ENCODE assay signal across 8 mouse cellular contexts in the genomic region with DNA sequence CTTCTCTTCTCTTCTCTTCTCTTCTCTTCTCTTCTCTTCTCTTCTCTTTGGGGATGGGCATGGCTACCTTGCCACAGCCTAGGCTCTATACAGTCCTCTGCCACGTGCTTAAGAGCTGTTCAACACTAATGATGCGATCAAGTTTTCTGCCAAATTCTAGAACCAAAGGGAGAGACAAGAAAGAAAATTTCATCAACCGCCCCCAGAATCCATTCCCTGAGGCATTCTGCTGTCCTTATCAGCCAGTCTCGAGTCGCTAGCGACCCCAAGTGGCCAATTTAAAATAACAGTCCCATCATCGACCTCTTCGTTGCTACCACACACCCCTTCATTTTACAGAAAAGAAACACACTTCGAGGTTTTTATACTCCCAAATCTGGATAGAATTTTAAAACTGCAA.
DNase-seq lines count a peak whose midpoint lies in the region; ATAC-seq and TF ChIP-seq lines count a peak whose summit lies in the region.

No protein-coding gene starts in this region.

- no peak overlapping the region for H3K4me3 ChIP-seq in MEL (ENCODE audit: control insufficient read depth in 1 of 2, insufficient read depth in 1 of 2, low read depth in 2 of 2, low read length in 2 of 2)
- H3K4me3 ChIP-seq in forebrain, embryonic 15.5 days, result peak overlapping the region; percentile 25; the same call in 1 of the 2 replicates
- H3K4me3 ChIP-seq in liver, embryonic 13.5 days (replicated peaks), result no peak overlapping the region
- H3K4me3 ChIP-seq in neural tube, embryonic 15.5 days (replicated peaks), result peak overlapping the region; percentile 31

- intact Hi-C loops in heart, postnatal 10 days (cut with DNase I), result loop anchor here (1.0 to 5.0 kb wide), 4 partner anchors 124 to 974 kb away; no protein-coding TSS in a partner anchor

- no peak overlapping the region; the same call in 1 of the 2 replicates for H3K9ac ChIP-seq in MEL (ENCODE audit: control insufficient read depth, low read depth, low read length, poor library complexity, severe bottlenecking)
- H3K9ac ChIP-seq in forebrain, embryonic 15.5 days (replicated peaks), result no peak overlapping the region
- no peak overlapping the region for H3K9ac ChIP-seq in liver, embryonic 13.5 days
- 0 out of 2 replicates have a peak overlapping the region, but pooled peaks have one; percentile 40 for H3K9ac ChIP-seq in neural tube, embryonic 15.5 days (replicated peaks)

- TF ChIP-seq RAD21 in MEL (IDR thresholded peaks at IDR 0.05; ENCODE audit: low read depth, low read length), result peak; percentile 97

- no peaks in the 10 kb centered on the region for H3K9me3 ChIP-seq in MEL (replicated peaks; ENCODE audit: insufficient read depth, low read length)
- no peaks in the 10 kb centered on the region for H3K9me3 ChIP-seq in forebrain, embryonic 15.5 days
- H3K9me3 ChIP-seq in liver, embryonic 13.5 days (replicated peaks), result no peaks in the 10 kb centered on the region
- H3K9me3 ChIP-seq in neural tube, embryonic 15.5 days (replicated peaks), result no peaks in the 10 kb centered on the region

- H3K4me1 ChIP-seq in MEL (ENCODE audit: control insufficient read depth in 1 of 2, insufficient read depth in 2 of 2, low read length in 2 of 2), result peaks cover 0 to 2% of the 10 kb centered on the region in 2 experiments; a peak in 1 of 4 replicates
- peaks cover 12% of the 10 kb centered on the region for H3K4me1 ChIP-seq in forebrain, embryonic 15.5 days
- H3K4me1 ChIP-seq in liver, embryonic 13.5 days (replicated peaks), result no peaks in the 10 kb centered on the region
- H3K4me1 ChIP-seq in neural tube, embryonic 15.5 days, result peaks cover 15% of the 10 kb centered on the region

- no peaks in the 10 kb centered on the region for H3K79me2 ChIP-seq in MEL (ENCODE audit: control insufficient read depth, insufficient read depth, low read length, poor library complexity)

- no peak overlapping the region for H3K27ac ChIP-seq in MEL (ENCODE audit: control insufficient read depth, low read depth, low read length)
- peak overlapping the region; percentile 70 for H3K27ac ChIP-seq in forebrain, embryonic 15.5 days (replicated peaks)
- H3K27ac ChIP-seq in liver, embryonic 13.5 days, result no peak overlapping the region
- peak overlapping the region; percentile 54; the same call in 1 of the 2 replicates for H3K27ac ChIP-seq in neural tube, embryonic 15.5 days (replicated peaks)

- peaks cover 0 to 7% of the 10 kb centered on the region in 2 experiments; a peak in 2 of 4 replicates for H3K36me3 ChIP-seq in MEL (ENCODE audit: control insufficient read depth in 1 of 2, insufficient read depth in 2 of 2, low read length in 2 of 2)
- H3K36me3 ChIP-seq in forebrain, embryonic 15.5 days, result no peaks in the 10 kb centered on the region
- H3K36me3 ChIP-seq in liver, embryonic 13.5 days, result no peaks in the 10 kb centered on the region
- no peaks in the 10 kb centered on the region for H3K36me3 ChIP-seq in neural tube, embryonic 15.5 days

- H3K4me2 ChIP-seq in forebrain, embryonic 15.5 days (replicated peaks), result peak overlapping the region; percentile 49
- no peak overlapping the region for H3K4me2 ChIP-seq in liver, embryonic 13.5 days
- H3K4me2 ChIP-seq in neural tube, embryonic 15.5 days, result peak overlapping the region; percentile 63

- TF ChIP-seq POLR2A in MEL (IDR thresholded peaks at IDR 0.05; ENCODE audit: control insufficient read depth in 1 of 2, insufficient read depth in 1 of 2, low read depth in 1 of 2, low read length in 2 of 2, poor library complexity in 1 of 2), result no peak

- no peaks in the 10 kb centered on the region for H3K27me3 ChIP-seq in MEL (ENCODE audit: control insufficient read depth in 1 of 2, insufficient read depth in 2 of 2, low read length in 2 of 2)
- no peaks in the 10 kb centered on the region for H3K27me3 ChIP-seq in forebrain, embryonic 15.5 days
- no peaks in the 10 kb centered on the region for H3K27me3 ChIP-seq in liver, embryonic 13.5 days
- no peaks in the 10 kb centered on the region for H3K27me3 ChIP-seq in neural tube, embryonic 15.5 days (replicated peaks)

- TF ChIP-seq CTCF in MEL (IDR thresholded peaks at IDR 0.05 in 2 of 3, conservative IDR thresholded peaks at IDR 0.05 in 1 of 3; ENCODE audit: control insufficient read depth in 1 of 3, insufficient read depth in 1 of 3, low read depth in 2 of 3, low read length in 3 of 3, poor library complexity in 1 of 3, severe bottlenecking in 1 of 3), result peak; percentile 63 to 92 (median 89)

- peak; percentile 91 for ATAC-seq in forebrain, embryonic 15.5 days (replicated peaks)
- no peak for ATAC-seq in liver, embryonic 13.5 days (ENCODE audit: low read depth)
- ATAC-seq in neural tube, embryonic 15.5 days (ENCODE audit: low FRiP score), result peak; percentile 82

- DNase-seq in MEL (ENCODE audit: low read depth, low spot score), result peak; percentile 87
- peak; percentile 20 for DNase-seq in cerebellum, adult 11 months
- peak; percentile 86 to 91 for DNase-seq in heart, postnatal 10 days
- peak; percentile 89 to 91 for DNase-seq in kidney, postnatal 4 days
- DNase-seq in liver, embryonic 13.5 days, result peak; percentile 2
- peak; percentile 67 for DNase-seq in urinary bladder, postnatal 25 days (ENCODE audit: low spot score)

- TF ChIP-seq EP300 in MEL (IDR thresholded peaks at IDR 0.05; ENCODE audit: low read depth in 1 of 2, low read length in 2 of 2), result no peak

- WGBS in forebrain, embryonic 15.5 days, result under 1% methylated on average over 9 of the region's 9 CpGs
- under 1% methylated on average over 9 of the region's 9 CpGs for WGBS in liver, embryonic 13.5 days (ENCODE audit: insufficient replicate concordance)
- WGBS in neural tube, embryonic 15.5 days, result under 1% methylated on average over 9 of the region's 9 CpGs

TF ChIP-seq in MEL, 35 proteins besides CTCF, POLR2A, EP300 and RAD21:
- TF ChIP-seq ZMIZ1 (IDR thresholded peaks at IDR 0.05; ENCODE audit: low read depth, low read length) (no peak), MAFK (IDR thresholded peaks at IDR 0.05; ENCODE audit: borderline replicate concordance, low read depth, low read length) (no peak), KAT2A (conservative IDR thresholded peaks at IDR 0.05; ENCODE audit: low read depth, low read length) (no peak), JUND (IDR thresholded peaks at IDR 0.05; ENCODE audit: low read depth, low read length) (no peak), POLR2AphosphoS5 (IDR thresholded peaks at IDR 0.05; ENCODE audit: borderline replicate concordance, low read depth, low read length) (no peak), BHLHE40 (IDR thresholded peaks at IDR 0.05; ENCODE audit: borderline replicate concordance, low read depth, low read length) (no peak), SMC3 (IDR thresholded peaks at IDR 0.05; ENCODE audit: low read depth, low read length) (peak; percentile 94), TCF12 (IDR thresholded peaks at IDR 0.05; ENCODE audit: low read depth, low read length) (no peak), GABPA (IDR thresholded peaks at IDR 0.05; ENCODE audit: low read depth, low read length) (no peak), TBP (IDR thresholded peaks at IDR 0.05; ENCODE audit: low read depth, low read length) (no peak), GATA1 (IDR thresholded peaks at IDR 0.05; ENCODE audit: low read depth, low read length) (peak; percentile 86), ELF1 (IDR thresholded peaks at IDR 0.05; ENCODE audit: low read depth, low read length) (no peak), SIN3A (IDR thresholded peaks at IDR 0.05; ENCODE audit: low read length) (no peak), UBTF (IDR thresholded peaks at IDR 0.05; ENCODE audit: borderline replicate concordance, insufficient read depth, low read depth, low read length) (no peak), ZC3H11A (IDR thresholded peaks at IDR 0.05; ENCODE audit: low read depth, low read length) (peak; percentile 93), MAX (IDR thresholded peaks at IDR 0.05; ENCODE audit: low read length) (0 out of 2 replicates have a peak, but pooled peaks have one; percentile 25), HCFC1 (IDR thresholded peaks at IDR 0.05; ENCODE audit: low read depth, low read length) (no peak), ETS1 (IDR thresholded peaks at IDR 0.05; ENCODE audit: low read depth, low read length) (no peak), ZNF384 (IDR thresholded peaks at IDR 0.05; ENCODE audit: low read depth, low read length) (no peak), USF1 (IDR thresholded peaks at IDR 0.05; ENCODE audit: low read depth, low read length) (no peak), CHD1 (IDR thresholded peaks at IDR 0.05; ENCODE audit: low read depth, low read length) (no peak), MAZ (IDR thresholded peaks at IDR 0.05; ENCODE audit: low read depth, low read length) (no peak), USF2 (IDR thresholded peaks at IDR 0.05; ENCODE audit: borderline replicate concordance in 1 of 2, insufficient read depth in 1 of 2, low read depth in 1 of 2, low read length in 2 of 2) (no peak), CHD2 (IDR thresholded peaks at IDR 0.05; ENCODE audit: low read length) (no peak), RCOR1 (IDR thresholded peaks at IDR 0.05; ENCODE audit: low read depth, low read length) (no peak), ZKSCAN1 (IDR thresholded peaks at IDR 0.05; ENCODE audit: low read depth, low read length) (no peak), NRF1 (IDR thresholded peaks at IDR 0.05; ENCODE audit: insufficient read depth, low read depth, low read length, poor library complexity, severe bottlenecking) (no peak), MYC (IDR thresholded peaks at IDR 0.05; ENCODE audit: low read depth, low read length) (no peak), NELFE (IDR thresholded peaks at IDR 0.05; ENCODE audit: low read depth, low read length) (no peak), MXI1 (IDR thresholded peaks at IDR 0.05; ENCODE audit: low read depth, low read length) (no peak), TAL1 (IDR thresholded peaks at IDR 0.05; ENCODE audit: low read length) (no peak), MYB (IDR thresholded peaks at IDR 0.05; ENCODE audit: low read depth, low read length) (no peak), E2F4 (IDR thresholded peaks at IDR 0.05; ENCODE audit: borderline replicate concordance, low read depth, low read length) (no peak), MEF2A (IDR thresholded peaks at IDR 0.05; ENCODE audit: extremely low read depth, insufficient replicate concordance, low read depth, low read length, poor library complexity, severe bottlenecking) (no peak), POLR2AphosphoS2 (IDR thresholded peaks at IDR 0.05; ENCODE audit: low read length) (no peak)

Comparison
In these comparisons a context has a peak if more than half of its experiments do, and no peak if none do; other contexts are left out.
1. DNase-seq: peak in every context shown above with its lines; median percentile 90 in kidney, postnatal 4 days; 88 in heart, postnatal 10 days; 87 in MEL; 67 in urinary bladder, postnatal 25 days; 20 in cerebellum, adult 11 months; 2 in liver, embryonic 13.5 days.
2. H3K27ac ChIP-seq: peak in forebrain, embryonic 15.5 days (single experiment) and neural tube, embryonic 15.5 days (single experiment); none in MEL (single experiment) and liver, embryonic 13.5 days (single experiment).
3. H3K4me3 ChIP-seq: peak in forebrain, embryonic 15.5 days (single experiment) and neural tube, embryonic 15.5 days (single experiment); none in MEL (0 of 2) and liver, embryonic 13.5 days (single experiment).